Mouse (Mus musculus) heart, adult 9 months (tissue): ENCODE results near the gene Mipol1.
"Not testable (repeated sequence)": the region's sequence is repeated elsewhere in the genome, so short reads cannot be mapped to it uniquely, and the experiment has no call there.

Experiments used
- DNase-seq, 2 experiments: peaks; one replicate each; pipeline ENCODE4 v3.0.0; 2022; ENCODE audit warnings: low spot score in 2 of 2

Mipol1 gene

DNA sequence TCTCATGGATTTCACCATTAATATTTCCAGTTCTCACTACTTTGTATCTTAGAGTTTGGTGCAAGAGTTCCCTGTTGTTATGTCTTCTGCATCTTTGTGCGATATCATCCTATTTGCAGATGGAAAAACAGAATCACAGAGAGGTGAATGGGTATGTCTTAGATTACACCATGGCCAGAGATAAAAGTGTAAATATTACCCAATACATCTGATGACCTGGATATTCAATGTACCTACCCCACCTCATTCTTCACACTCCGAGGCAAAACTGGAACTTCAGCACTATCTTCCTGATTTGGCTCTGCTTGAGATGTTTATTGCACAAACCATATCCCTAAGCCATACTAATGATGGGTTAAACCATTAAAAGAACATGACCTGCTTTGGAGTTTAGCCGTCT lies 198.0 kb downstream of the Mipol1 start:
- no peak for DNase-seq

DNA sequence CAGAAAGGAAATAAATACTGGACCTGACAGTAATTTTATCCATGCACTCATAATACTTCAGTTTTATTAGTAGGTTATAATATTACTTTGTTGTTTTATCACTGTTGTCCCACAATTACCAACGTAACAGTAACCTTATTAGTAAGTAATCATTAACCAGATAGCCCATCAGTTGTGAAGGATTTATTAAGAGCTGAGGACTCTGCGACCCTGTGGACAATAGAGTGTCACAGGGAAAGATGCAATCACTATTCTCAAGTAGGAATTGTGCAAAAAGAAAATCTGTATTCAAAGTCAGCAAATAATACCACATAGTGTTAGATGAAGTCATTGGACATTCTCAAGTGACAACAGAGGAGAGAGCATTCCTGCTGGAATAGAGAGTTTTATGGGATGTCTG lies 198.5 kb downstream of the Mipol1 start:
- no peak for DNase-seq

DNA sequence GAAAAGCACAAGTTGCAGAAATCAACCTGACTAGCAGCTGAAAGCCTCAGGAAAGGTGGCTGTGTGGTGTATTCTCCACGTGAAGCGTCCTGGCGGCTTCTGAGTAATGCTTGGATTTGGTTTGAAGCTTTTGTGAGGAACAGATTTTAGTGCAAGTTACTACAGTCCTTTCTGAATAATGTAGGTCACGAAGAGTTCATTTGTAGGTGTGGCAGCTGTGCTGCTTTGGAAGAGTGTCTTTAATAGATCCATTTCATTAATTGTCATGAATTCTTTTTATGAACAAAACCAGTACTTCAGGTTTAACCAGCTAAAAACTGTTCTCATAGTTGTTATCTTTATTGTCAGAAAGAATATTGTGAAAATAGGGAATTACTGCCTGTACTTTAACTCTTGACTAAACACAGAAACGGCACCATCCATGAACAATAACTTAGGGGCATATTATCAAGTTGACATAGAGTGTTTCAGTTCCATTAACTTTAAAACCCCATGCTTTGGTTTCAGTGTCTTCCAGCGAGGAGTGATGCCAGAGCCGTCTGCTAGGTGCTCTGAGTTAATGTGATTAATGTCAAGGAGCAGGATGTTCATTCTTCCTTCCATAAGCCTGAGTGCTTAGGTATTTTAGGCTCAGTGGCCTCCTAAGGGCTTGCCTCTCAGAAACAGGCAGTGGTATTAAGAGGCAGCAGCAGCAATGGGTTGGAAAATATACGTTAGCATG lies 206.9 kb downstream of the Mipol1 start:
- not testable (repeated sequence) for DNase-seq

DNA sequence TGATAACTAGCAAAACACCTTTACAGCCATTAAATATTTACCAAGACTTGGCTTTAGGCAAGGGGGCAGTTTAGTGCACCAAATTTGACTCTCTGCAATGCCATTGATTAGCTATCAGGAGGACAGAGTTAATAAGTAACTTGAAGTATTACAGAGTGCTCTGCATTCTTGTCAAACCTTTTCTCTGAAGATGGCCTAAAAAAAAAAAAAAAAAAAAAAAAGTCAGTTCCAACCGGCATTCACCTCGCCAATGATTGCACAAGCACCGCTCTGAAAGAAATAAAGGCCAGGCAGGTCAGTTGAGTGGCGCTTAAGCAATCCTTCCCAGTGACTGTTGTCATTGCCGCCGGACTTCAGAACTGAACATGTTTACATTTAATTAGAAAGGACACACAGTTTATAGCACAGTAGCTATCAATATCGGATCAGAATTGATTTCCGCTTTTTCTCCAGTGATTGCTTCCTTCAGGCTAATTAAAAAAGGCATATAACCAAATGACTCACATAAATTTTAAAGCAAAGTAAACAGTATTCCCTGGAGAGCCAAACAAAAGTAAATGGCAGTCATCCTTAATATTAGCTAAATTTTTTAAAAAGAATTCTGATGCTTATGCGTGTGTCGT lies 214.2 kb downstream of the Mipol1 start:
- DNase-seq, result no peak

GRCm38 (mm10) chr12:57447331-57447730 lies 217.1 kb downstream of the Mipol1 start:
- DNase-seq, result no peak

DNA sequence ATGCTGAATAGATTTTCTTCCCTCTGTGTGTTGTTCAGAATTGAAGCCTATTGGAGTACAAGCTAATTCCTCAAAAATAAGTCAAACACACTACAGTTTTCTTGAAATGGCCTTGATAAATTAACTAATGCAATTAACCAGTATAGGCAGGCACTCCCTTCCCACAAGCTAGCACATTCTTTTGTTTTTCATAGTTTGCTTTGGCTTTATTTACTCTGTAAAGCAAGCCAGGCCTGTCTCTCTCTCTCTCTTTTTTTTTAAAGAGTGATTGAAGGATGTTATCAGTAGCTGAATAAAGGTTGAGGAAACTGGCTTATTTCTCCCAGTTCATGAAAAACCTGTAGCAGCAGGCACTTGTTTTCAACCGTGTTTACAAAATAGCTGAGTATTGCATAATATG lies 219.1 kb downstream of the Mipol1 start:
- no peak for DNase-seq

DNA sequence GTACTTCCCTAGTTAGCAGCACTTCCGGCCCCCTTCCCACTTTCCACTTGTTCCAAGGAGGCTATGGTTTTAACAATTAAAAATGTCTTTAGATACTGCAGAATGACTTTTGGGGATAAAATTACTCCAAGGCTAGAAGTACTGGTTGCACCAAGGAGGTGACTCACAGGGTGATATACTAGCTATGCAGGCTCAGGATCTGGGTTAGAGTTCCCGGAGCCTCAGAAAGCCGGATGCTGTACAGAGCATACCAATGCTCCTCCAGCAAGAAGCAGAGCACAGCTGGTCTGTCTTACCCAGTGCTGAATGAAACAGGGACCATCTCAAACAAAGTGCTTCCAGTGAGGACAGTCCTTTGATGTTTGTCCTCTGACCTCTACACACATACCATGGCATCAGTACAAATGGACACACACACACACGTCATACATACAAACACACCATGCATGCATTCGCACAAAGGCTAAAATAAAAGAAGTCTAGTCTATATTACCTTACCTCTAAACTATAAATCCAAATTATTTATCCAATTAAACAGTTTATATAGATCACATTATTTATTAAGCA lies 219.9 kb downstream of the Mipol1 start:
- no peak for DNase-seq

DNA sequence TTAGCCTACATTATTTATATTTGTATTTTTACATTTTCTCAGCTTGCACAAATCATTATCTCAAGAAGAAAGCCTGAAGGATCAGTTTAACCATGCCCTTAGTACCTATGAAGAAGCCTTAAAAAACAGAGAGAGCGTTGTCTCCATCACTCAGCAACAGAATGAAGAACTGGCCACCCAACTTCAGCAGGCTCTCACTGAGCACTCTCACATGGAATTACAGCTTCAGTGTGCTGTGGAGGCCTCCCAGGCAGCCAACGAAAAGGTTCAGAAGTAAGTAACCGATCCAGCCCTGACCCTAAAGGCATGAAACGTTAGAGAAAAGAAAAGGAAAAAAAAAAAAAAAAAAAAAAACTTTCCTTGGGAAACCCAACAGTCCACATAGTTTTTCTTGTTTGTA lies 226.7 kb downstream of the Mipol1 start:
- no peak for DNase-seq

DNA sequence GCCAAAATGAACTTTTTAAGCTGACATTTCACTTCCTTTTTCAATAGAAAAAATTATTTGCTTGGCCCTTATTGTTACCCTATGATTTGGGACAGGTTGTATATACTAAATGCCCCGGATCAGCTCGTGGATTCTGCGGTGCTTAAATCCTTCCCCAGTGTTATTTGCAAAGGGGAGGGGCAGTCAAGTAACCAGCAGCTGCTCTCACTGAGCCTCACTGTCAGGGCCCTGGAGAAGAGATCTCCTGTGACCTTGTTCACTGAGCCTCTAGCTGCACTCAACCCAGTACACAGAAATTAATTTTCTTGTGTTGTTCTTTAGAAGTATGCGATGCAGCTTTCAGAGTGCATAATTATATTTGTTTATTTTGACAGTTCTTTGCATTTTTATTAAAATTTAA lies 227.1 kb downstream of the Mipol1 start:
- no peak for DNase-seq

DNA sequence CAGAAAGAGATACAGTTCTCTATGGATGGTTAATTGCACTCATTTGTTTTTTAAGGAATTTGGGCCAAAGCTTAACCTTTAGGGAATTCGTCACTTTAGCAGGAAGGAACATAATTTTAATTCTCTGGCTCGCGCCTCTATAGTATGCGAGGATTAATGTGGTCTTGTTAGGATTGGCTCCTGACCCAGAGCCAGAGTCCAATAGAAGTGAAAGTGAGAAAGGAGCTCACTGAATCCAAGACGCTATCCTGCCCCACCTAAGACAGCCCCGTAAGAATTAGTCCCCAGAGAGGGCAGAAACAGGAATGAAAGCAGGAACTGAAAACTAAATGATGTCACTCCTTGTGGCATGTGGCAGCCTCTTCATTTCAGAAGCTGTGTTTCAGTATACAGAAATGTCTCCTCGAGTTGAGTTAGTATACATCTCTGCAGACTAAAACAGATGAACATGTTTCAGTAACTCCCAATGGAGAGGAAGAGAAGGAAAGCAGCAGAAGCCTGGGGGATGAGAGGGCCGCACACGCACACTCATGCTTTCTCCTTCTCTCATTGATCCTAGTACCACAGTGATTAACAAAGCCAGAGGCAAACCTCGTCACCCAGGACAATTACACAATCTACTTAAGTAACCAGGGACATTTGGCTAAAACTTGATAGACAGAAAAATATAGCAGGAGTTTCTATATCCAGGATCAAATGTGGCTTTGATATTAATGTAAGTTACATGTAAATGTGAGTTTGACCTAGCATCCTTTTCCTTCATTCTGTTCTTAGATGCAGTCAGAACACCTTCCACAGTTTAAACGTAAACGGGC lies 234.5 kb downstream of the Mipol1 start:
- DNase-seq, result peak; percentile 0 to 15

- DNase-seq, result no peak
Measured at GRCm38 (mm10) chr12:57471786-57472185, 241.6 kb downstream of the Mipol1 start.

DNA sequence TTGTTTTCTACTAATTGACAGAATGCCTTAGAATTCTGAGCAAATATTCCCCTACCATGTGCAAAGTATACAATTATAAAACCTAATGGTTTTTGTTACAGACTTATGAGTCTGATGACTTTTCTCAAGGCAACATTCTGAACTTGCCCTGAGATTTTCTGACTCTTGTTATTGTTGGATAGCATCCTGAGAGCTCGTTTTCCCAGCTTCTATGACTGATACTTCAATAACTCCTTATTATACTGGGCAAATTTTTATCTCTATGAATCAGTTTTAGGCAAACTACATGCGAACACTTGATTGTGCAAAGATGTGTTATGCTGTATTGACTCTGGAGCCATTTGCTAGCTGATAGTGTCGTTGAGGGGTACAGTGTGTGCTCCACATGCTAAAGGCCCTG lies 246.6 kb downstream of the Mipol1 start:
- DNase-seq, result no peak

GRCm38 (mm10) chr12:57481823-57482222 lies 251.6 kb downstream of the Mipol1 start:
- no peak for DNase-seq

DNA sequence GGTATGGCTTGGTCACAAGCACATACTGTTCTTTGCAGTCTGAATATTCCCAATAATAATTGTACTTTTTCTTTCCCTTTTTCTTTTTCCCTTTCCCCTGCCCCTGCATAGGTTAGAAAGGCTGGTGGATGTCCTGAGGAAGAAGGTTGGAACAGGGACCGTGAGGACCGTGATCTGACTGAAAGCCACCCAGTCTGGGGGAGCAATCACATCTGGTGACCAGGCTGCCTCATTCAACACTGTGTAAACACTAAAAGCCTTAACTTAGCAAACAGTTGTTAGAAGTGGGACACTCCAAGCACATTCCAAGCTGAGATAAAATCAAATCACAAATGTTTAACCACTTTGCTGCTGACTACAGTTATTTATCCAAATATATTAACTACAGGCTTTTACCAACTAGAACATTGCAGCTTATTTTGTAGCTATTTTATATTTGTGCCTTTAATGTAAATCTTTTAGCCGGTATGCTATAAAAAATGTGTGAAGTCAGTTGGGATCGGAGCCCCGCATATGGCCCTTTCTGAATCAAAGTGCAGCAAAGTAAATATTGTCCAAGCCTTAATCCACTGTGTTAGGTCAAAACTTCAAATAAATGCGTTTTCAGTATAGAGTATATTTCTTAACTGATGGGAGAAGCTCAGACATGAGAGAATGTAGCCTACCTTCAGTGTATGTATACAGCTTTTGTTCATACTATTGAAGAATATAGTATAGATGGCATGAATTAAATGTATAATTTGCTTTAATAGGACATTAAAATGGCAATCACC lies 266.3 kb downstream of the Mipol1 start:
- no peak for DNase-seq

DNA sequence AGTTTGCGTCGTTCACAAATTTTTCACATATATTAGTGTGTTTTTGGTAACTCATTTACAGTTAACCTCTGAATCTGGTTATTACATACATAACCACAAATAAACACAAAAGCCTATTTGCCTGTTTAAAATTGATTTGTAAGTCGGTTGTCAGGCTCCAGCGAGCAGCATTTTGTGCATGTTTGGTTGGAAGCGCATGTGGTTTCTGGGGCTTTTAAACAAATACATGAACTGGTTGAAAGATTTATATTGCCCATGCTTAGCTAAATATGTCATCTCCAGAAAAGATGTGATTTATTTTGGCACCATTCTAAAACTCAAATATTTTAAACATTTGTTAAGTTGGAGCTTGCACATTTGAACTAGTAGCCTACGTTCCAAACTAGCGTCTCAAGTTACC lies 270.0 kb downstream of the Mipol1 start:
- no peak for DNase-seq

DNA sequence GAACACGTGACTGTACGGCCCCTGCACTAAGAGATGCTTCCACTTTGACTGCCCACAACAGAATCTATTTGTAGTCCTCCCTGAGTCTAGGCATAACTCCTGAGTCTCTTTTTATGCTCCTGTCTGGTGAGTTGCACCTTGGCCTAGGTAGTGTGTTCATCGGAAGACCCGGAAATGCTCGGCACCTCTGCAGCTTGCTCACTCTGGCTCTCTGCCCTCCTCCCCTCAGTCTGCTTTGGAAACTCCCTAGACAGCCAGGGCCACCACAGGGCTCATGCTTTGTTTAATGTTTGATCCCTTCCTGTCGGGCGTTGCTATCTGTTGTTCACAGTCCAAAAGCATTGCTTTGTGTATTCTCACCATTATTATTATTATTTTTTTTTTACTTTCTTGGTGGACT lies 275.1 kb downstream of the Mipol1 start:
- no peak for DNase-seq

- DNase-seq, result no peak
Measured at GRCm38 (mm10) chr12:57508938-57509337, 278.7 kb downstream of the Mipol1 start.

- no peak for DNase-seq
Measured at GRCm38 (mm10) chr12:57509726-57510125, 279.5 kb downstream of the Mipol1 start.

GRCm38 (mm10) chr12:57511127-57511526 lies 280.9 kb downstream of the Mipol1 start:
- DNase-seq, result no peak

DNA sequence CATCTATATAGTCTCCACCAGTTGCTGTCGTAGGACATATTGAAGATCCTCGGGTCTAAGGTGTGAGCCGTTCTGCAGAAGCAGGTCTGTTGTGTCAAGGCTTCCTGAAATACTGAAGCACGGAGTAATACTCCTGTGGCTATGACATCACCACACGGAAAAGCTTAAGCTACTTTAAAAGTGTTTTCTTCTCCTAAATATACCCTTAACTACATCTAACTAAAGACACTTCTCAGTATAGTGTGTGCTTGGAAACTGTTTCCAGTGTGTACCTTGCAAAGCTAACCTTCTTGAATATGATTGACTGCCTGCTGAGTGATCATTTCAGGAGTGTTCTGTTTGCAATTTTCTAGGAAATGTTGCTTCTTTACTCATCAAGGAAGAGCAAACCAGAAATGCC lies 281.3 kb downstream of the Mipol1 start:
- no peak for DNase-seq

- DNase-seq, result no peak
Measured at GRCm38 (mm10) chr12:57514552-57514951, 284.3 kb downstream of the Mipol1 start.
